Mouse (Mus musculus): ENCODE results near the gene Gadd45b. TPM values are rescaled to one million over a fixed set of nuclear protein-coding genes. Genes with fewer than 3 reads are reported as not detected.

The Gadd45b gene
- total RNA-seq (2021), result 10 to 100 TPM; 17.0 to 17.5 TPM
- long read RNA-seq, experiment 1, partial matches to known transcripts, result 0 of 2 reads
- long read RNA-seq, experiment 1, other reads (novel, unspliced or antisense), result 0 of 2 reads
- long read RNA-seq, experiment 2, partial matches to known transcripts, result 0 of 5 reads
- long read RNA-seq, experiment 2, other reads (novel, unspliced or antisense), result 2 of 5 reads

- Histone ChIP-seq H3K27ac (peak within 1 kb of the TSS; percentile 97), H3K4me3 (peak within 1 kb of the TSS; percentile 76)
- peak; percentile 97 to 99 for DNase-seq (ENCODE audit: low spot score in 2 of 2)
- TF ChIP-seq CTCF (conservative IDR thresholded peaks at IDR 0.05), result no peak
Observed at GRCm38 (mm10) chr10:80929299-80930226, at the start of gene Gadd45b. TSS of gene Gadd45b (plus strand) at chr10:80930073.

GRCm38 (mm10) chr10:80880131-80880641 lies 49.7 kb upstream of the Gadd45b start:
- Histone ChIP-seq H3K4me3 (no peak overlapping the region), H3K27ac (no peak overlapping the region)
- peak in 1 of 2 experiments; percentile 76 for DNase-seq (ENCODE audit: low spot score in 2 of 2)
- peak; percentile 92 for TF ChIP-seq CTCF (conservative IDR thresholded peaks at IDR 0.05)

GRCm38 (mm10) chr10:80880901-80881300 lies 49.0 kb upstream of the Gadd45b start:
- DNase-seq (ENCODE audit: low spot score in 2 of 2), result no peak
- TF ChIP-seq CTCF (conservative IDR thresholded peaks at IDR 0.05), result no peak
- H3K27ac ChIP-seq, result no peak overlapping the region
- H3K4me3 ChIP-seq, result no peak overlapping the region

GRCm38 (mm10) chr10:80881301-80881700 lies 48.6 kb upstream of the Gadd45b start:
- peak; percentile 77 for TF ChIP-seq CTCF (conservative IDR thresholded peaks at IDR 0.05)
- DNase-seq (ENCODE audit: low spot score in 2 of 2), result peak in 1 of 2 experiments; percentile 64
- H3K4me3 ChIP-seq, result no peak overlapping the region
- no peak overlapping the region for H3K27ac ChIP-seq

DNA sequence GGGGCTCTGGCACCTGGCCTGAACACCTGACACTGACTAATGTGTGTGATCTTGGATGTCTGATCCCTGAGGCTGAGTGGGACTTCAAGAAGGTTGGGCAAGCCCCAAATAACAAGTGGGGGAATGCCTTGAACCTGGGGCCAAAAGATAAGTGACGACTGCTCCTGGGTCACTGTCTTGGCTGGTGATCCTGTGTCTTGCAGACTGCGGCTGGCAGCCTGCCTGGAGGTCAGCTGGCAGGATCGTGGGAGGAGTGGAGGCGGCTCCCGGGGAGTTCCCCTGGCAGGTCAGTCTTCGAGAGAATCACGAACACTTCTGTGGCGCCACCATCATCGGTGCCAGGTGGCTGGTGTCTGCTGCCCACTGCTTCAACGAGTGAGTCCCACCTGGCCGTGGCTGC lies 42.7 kb upstream of the Gadd45b start:
- Histone ChIP-seq H3K27ac (no peak overlapping the region), H3K4me3 (no peak overlapping the region)
- no peak for DNase-seq (ENCODE audit: low spot score in 2 of 2)
- TF ChIP-seq CTCF (conservative IDR thresholded peaks at IDR 0.05), result no peak

- TF ChIP-seq CTCF (conservative IDR thresholded peaks at IDR 0.05), result no peak
- no peak for DNase-seq (ENCODE audit: low spot score in 2 of 2)
- H3K27ac ChIP-seq, result no peak overlapping the region
- H3K4me3 ChIP-seq, result no peak overlapping the region
Observed at GRCm38 (mm10) chr10:80895100-80895499, 34.8 kb upstream of the Gadd45b start.

DNA sequence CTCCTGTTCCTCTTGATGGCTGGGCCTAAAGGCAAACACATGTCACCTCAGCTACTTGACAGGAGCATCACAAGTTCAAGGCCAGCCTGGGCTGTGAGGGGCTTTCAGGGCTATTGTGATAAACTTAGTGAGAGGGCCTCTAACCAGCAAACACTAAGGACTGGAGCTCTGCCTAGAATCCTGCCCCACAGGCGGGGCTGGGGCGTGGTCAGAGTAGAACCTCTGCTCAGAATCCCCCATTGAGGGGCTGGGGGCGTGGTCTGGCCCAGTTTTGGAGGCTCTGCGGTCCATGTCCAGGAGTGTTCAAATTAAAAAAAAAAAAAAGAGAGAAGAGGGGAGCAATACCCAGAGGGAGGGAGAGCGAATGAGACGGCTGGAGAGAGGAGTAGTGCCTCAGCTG lies 34.2 kb upstream of the Gadd45b start:
- DNase-seq (ENCODE audit: low spot score in 2 of 2), result no peak
- H3K27ac ChIP-seq, result no peak overlapping the region
- H3K4me3 ChIP-seq, result no peak overlapping the region
- no peak for TF ChIP-seq CTCF (conservative IDR thresholded peaks at IDR 0.05)

DNA sequence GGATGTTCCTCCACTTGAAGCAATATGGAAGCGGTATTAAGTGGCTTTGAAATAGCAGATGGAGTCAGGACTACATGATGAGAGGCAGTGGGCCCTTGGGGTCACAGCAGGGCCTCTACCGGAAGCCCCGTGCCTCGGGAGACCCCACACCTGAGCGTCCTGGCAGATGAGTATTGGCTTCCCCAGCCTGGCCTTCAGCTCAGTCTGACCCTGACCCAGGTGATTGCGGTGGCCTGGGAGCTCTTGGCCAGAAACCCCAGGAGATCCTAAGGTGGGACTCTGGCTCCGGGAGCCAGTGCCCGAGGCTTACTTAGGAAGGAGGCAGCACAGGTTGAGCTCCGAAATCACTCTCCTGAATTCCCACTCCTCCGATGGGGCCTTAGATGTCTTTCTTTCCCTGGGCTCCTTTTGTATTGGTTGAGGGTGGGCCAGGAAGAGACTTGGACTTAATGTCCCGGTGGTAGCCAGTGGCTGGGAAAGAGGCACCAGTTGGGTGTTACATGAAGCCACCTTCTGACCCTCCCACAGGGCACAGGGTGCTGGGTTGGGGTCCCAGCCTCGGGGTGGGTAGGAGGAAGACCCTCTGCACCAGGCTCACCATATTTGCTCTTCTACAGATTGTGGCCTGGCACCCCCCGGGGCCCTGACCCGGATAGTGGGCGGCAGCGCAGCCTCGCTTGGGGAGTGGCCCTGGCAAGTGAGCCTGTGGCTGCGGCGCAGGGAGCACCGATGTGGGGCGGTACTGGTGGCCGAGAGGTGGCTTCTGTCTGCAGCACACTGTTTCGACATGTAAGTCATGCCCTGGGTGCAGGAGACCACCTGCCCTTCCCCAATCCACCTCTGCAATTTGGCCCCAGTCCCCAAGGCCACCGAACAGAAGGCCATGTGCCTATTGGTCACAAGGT lies 33.0 kb upstream of the Gadd45b start:
- H3K4me3 ChIP-seq, result no peak overlapping the region
- TF ChIP-seq CTCF (conservative IDR thresholded peaks at IDR 0.05), result no peak
- no peak for DNase-seq (ENCODE audit: low spot score in 2 of 2)
- H3K27ac ChIP-seq, result peak overlapping the region; percentile 92

GRCm38 (mm10) chr10:80897861-80898510 lies 31.9 kb upstream of the Gadd45b start:
- no peak; the same call in 1 of the 2 replicates for TF ChIP-seq CTCF (conservative IDR thresholded peaks at IDR 0.05)
- Histone ChIP-seq H3K27ac (peak overlapping the region; percentile 92), H3K4me3 (peak overlapping the region; percentile 44)
- peak; percentile 77 to 81 for DNase-seq (ENCODE audit: low spot score in 2 of 2)

- Histone ChIP-seq H3K27ac (peak overlapping the region; percentile 92; the same call in 1 of the 2 replicates), H3K4me3 (peak overlapping the region; percentile 94; the same call in 1 of the 2 replicates)
- TF ChIP-seq CTCF (conservative IDR thresholded peaks at IDR 0.05), result no peak
- DNase-seq (ENCODE audit: low spot score in 2 of 2), result peak in 1 of 2 experiments; percentile 16
Observed at GRCm38 (mm10) chr10:80899074-80899473, 30.8 kb upstream of the Gadd45b start.

GRCm38 (mm10) chr10:80899591-80900317 lies 30.1 kb upstream of the Gadd45b start:
- Histone ChIP-seq H3K4me3 (peak overlapping the region; percentile 94), H3K27ac (peak overlapping the region; percentile 97)
- no peak for DNase-seq (ENCODE audit: low spot score in 2 of 2)
- TF ChIP-seq CTCF (conservative IDR thresholded peaks at IDR 0.05), result no peak

All from layer of hippocampus, adult 2 months (tissue).